Mouse (Mus musculus): ENCODE data around the gene Ap2a2. TPM values are rescaled to one million over a fixed set of nuclear protein-coding genes. Genes with fewer than 3 reads are reported as not detected.

Ap2a2 gene
- polyA plus RNA-seq, 1 experiment from 2014 or later, result 68.0 TPM

- no peaks in the 10 kb centered on the region for H3K27me3 ChIP-seq (replicated peaks; ENCODE audit: control insufficient read depth, insufficient read depth, low read length)
- H3K9ac ChIP-seq (ENCODE audit: low read depth, low read length), result no peak overlapping the region
- H3K36me3 ChIP-seq (ENCODE audit: control insufficient read depth, insufficient read depth, low read length), result no peaks in the 10 kb centered on the region
- 82% methylated on average over 3 of the region's 3 CpGs for WGBS
- H3K27ac ChIP-seq (replicated peaks; ENCODE audit: low read depth, low read length), result no peak overlapping the region
- no peak overlapping the region for H3K4me2 ChIP-seq (ENCODE audit: low read depth, low read length)
- no peaks in the 10 kb centered on the region for H3K9me3 ChIP-seq (ENCODE audit: control insufficient read depth, low read length)
- DNase-seq (ENCODE audit: low spot score) (no peak), ATAC-seq (ENCODE audit: low read depth) (no peak)
- no peak overlapping the region for H3K4me3 ChIP-seq (ENCODE audit: low read depth, low read length)
- no peaks in the 10 kb centered on the region for H3K4me1 ChIP-seq (ENCODE audit: control insufficient read depth, insufficient read depth, low read length)
Measured at GRCm38 (mm10) chr7:141549432-141550061, 12.4 kb upstream of the Ap2a2 start.

GRCm38 (mm10) chr7:141550464-141550863 is 11.5 kb upstream of the Ap2a2 start:
- ATAC-seq (ENCODE audit: low read depth) (no peak), DNase-seq (ENCODE audit: low spot score) (no peak)
- Histone ChIP-seq H3K9me3 (ENCODE audit: control insufficient read depth, low read length) (no peaks in the 10 kb centered on the region), H3K36me3 (ENCODE audit: control insufficient read depth, insufficient read depth, low read length) (no peaks in the 10 kb centered on the region), H3K4me3 (ENCODE audit: low read depth, low read length) (no peak overlapping the region), H3K9ac (ENCODE audit: low read depth, low read length) (no peak overlapping the region), H3K27ac (replicated peaks; ENCODE audit: low read depth, low read length) (no peak overlapping the region), H3K4me2 (ENCODE audit: low read depth, low read length) (no peak overlapping the region), H3K4me1 (ENCODE audit: control insufficient read depth, insufficient read depth, low read length) (no peaks in the 10 kb centered on the region), H3K27me3 (replicated peaks; ENCODE audit: control insufficient read depth, insufficient read depth, low read length) (no peaks in the 10 kb centered on the region)
- 82% methylated on average over 2 of the region's 2 CpGs for WGBS

- Histone ChIP-seq H3K4me1 (ENCODE audit: control insufficient read depth, insufficient read depth, low read length) (peaks cover 4% of the 10 kb centered on the region; the same call in 1 of the 2 replicates), H3K9ac (ENCODE audit: low read depth, low read length) (no peak overlapping the region), H3K4me3 (ENCODE audit: low read depth, low read length) (no peak overlapping the region), H3K27me3 (replicated peaks; ENCODE audit: control insufficient read depth, insufficient read depth, low read length) (no peaks in the 10 kb centered on the region), H3K27ac (replicated peaks; ENCODE audit: low read depth, low read length) (no peak overlapping the region), H3K9me3 (ENCODE audit: control insufficient read depth, low read length) (no peaks in the 10 kb centered on the region), H3K36me3 (ENCODE audit: control insufficient read depth, insufficient read depth, low read length) (no peaks in the 10 kb centered on the region), H3K4me2 (ENCODE audit: low read depth, low read length) (no peak overlapping the region)
- ATAC-seq (ENCODE audit: low read depth) (no peak), DNase-seq (ENCODE audit: low spot score) (no peak)
- WGBS, result 64% methylated on average over 4 of the region's 4 CpGs
Measured at GRCm38 (mm10) chr7:141558329-141558776, 3.6 kb upstream of the Ap2a2 start.

GRCm38 (mm10) chr7:141558946-141559345 is 3.0 kb upstream of the Ap2a2 start:
- Histone ChIP-seq H3K4me2 (ENCODE audit: low read depth, low read length) (no peak overlapping the region), H3K27ac (replicated peaks; ENCODE audit: low read depth, low read length) (no peak overlapping the region), H3K9me3 (ENCODE audit: control insufficient read depth, low read length) (no peaks in the 10 kb centered on the region), H3K27me3 (replicated peaks; ENCODE audit: control insufficient read depth, insufficient read depth, low read length) (no peaks in the 10 kb centered on the region), H3K4me3 (ENCODE audit: low read depth, low read length) (no peak overlapping the region), H3K9ac (ENCODE audit: low read depth, low read length) (no peak overlapping the region), H3K4me1 (ENCODE audit: control insufficient read depth, insufficient read depth, low read length) (peaks cover 9% of the 10 kb centered on the region; the same call in 1 of the 2 replicates), H3K36me3 (ENCODE audit: control insufficient read depth, insufficient read depth, low read length) (no peaks in the 10 kb centered on the region)
- ATAC-seq (ENCODE audit: low read depth), result no peak
- DNase-seq (ENCODE audit: low spot score), result no peak

- Histone ChIP-seq H3K27ac (replicated peaks; ENCODE audit: low read depth, low read length) (no peak overlapping the region), H3K4me1 (ENCODE audit: control insufficient read depth, insufficient read depth, low read length) (peaks cover 18% of the 10 kb centered on the region), H3K4me2 (ENCODE audit: low read depth, low read length) (no peak overlapping the region), H3K4me3 (ENCODE audit: low read depth, low read length) (no peak overlapping the region), H3K36me3 (ENCODE audit: control insufficient read depth, insufficient read depth, low read length) (no peaks in the 10 kb centered on the region), H3K9me3 (ENCODE audit: control insufficient read depth, low read length) (no peaks in the 10 kb centered on the region), H3K9ac (ENCODE audit: low read depth, low read length) (no peak overlapping the region), H3K27me3 (replicated peaks; ENCODE audit: control insufficient read depth, insufficient read depth, low read length) (no peaks in the 10 kb centered on the region)
- WGBS, result 76% methylated on average over 2 of the region's 2 CpGs
- DNase-seq (ENCODE audit: low spot score), result no peak
- ATAC-seq (ENCODE audit: low read depth), result no peak
Measured at GRCm38 (mm10) chr7:141559726-141560325, 2.1 kb upstream of the Ap2a2 start.

GRCm38 (mm10) chr7:141560471-141560870 is 1.5 kb upstream of the Ap2a2 start:
- ATAC-seq (ENCODE audit: low read depth), result no peak
- Histone ChIP-seq H3K27me3 (replicated peaks; ENCODE audit: control insufficient read depth, insufficient read depth, low read length) (no peaks in the 10 kb centered on the region), H3K4me2 (ENCODE audit: low read depth, low read length) (no peak overlapping the region), H3K4me3 (ENCODE audit: low read depth, low read length) (no peak overlapping the region), H3K9me3 (ENCODE audit: control insufficient read depth, low read length) (no peaks in the 10 kb centered on the region), H3K36me3 (ENCODE audit: control insufficient read depth, insufficient read depth, low read length) (no peaks in the 10 kb centered on the region), H3K27ac (replicated peaks; ENCODE audit: low read depth, low read length) (no peak overlapping the region), H3K4me1 (ENCODE audit: control insufficient read depth, insufficient read depth, low read length) (peaks cover 20% of the 10 kb centered on the region), H3K9ac (ENCODE audit: low read depth, low read length) (no peak overlapping the region)
- no peak for DNase-seq (ENCODE audit: low spot score)
- 80% methylated on average over 4 of the region's 4 CpGs for WGBS

GRCm38 (mm10) chr7:141562421-141562851 is 463 bp downstream of the Ap2a2 start:
- ATAC-seq (ENCODE audit: low read depth) (peak; percentile 24), DNase-seq (ENCODE audit: low spot score) (no peak)
- Histone ChIP-seq H3K4me3 (ENCODE audit: low read depth, low read length) (peak overlapping the region; percentile 99), H3K4me1 (ENCODE audit: control insufficient read depth, insufficient read depth, low read length) (peaks cover 24% of the 10 kb centered on the region), H3K9ac (ENCODE audit: low read depth, low read length) (peak overlapping the region; percentile 94), H3K36me3 (ENCODE audit: control insufficient read depth, insufficient read depth, low read length) (no peaks in the 10 kb centered on the region), H3K4me2 (ENCODE audit: low read depth, low read length) (peak overlapping the region; percentile 94), H3K9me3 (ENCODE audit: control insufficient read depth, low read length) (no peaks in the 10 kb centered on the region), H3K27ac (replicated peaks; ENCODE audit: low read depth, low read length) (peak overlapping the region; percentile 81), H3K27me3 (replicated peaks; ENCODE audit: control insufficient read depth, insufficient read depth, low read length) (no peaks in the 10 kb centered on the region)
- WGBS, result 2% methylated on average over 25 of the region's 33 CpGs

GRCm38 (mm10) chr7:141562852-141563427 is 967 bp downstream of the Ap2a2 start:
- no peaks in the 10 kb centered on the region for H3K36me3 ChIP-seq (ENCODE audit: control insufficient read depth, insufficient read depth, low read length)
- peak overlapping the region; percentile 81 for H3K27ac ChIP-seq (replicated peaks; ENCODE audit: low read depth, low read length)
- WGBS, result 0% methylated on average over 20 of the region's 21 CpGs
- H3K9me3 ChIP-seq (ENCODE audit: control insufficient read depth, low read length), result no peaks in the 10 kb centered on the region
- H3K27me3 ChIP-seq (replicated peaks; ENCODE audit: control insufficient read depth, insufficient read depth, low read length), result no peaks in the 10 kb centered on the region
- H3K4me2 ChIP-seq (ENCODE audit: low read depth, low read length), result peak overlapping the region; percentile 94
- peaks cover 25% of the 10 kb centered on the region for H3K4me1 ChIP-seq (ENCODE audit: control insufficient read depth, insufficient read depth, low read length)
- H3K9ac ChIP-seq (ENCODE audit: low read depth, low read length), result peak overlapping the region; percentile 94
- ATAC-seq (ENCODE audit: low read depth), result peak; percentile 24
- DNase-seq (ENCODE audit: low spot score), result peak; percentile 76
- peak overlapping the region; percentile 99 for H3K4me3 ChIP-seq (ENCODE audit: low read depth, low read length)
